Mouse (Mus musculus) testis, adult 2 months (tissue): Measurements from ENCODE around the gene Mrpl47.
"Not testable (repeated sequence)": the region's sequence is repeated elsewhere in the genome, so short reads cannot be mapped to it uniquely, and the experiment has no call there.

Source experiments
- CTCF ChIP-seq: fragments of 200-500 bp; IDR thresholded peaks from 2 replicates; pipeline ENCODE4 v1.5.1; 2012; ENCODE audit warnings: low read depth, mild to moderate bottlenecking, inconsistent platforms, low read length, moderate library complexity; ENCODE audit not compliant: control insufficient read depth, insufficient read depth, insufficient replicate concordance
- POLR2A ChIP-seq: fragments of 200-500 bp; IDR thresholded peaks from 2 replicates; pipeline ENCODE4 v1.6.1; 2012; ENCODE audit warnings: low read depth, mild to moderate bottlenecking, inconsistent platforms, low read length, moderate library complexity; ENCODE audit not compliant: control insufficient read depth

- TF ChIP-seq CTCF, POLR2A: not testable (repeated sequence)
These were observed 33.4 kb downstream of the Mrpl47 start for GRCm38 (mm10) chr3:32704021-32704420.
